Mouse (Mus musculus) midbrain, embryonic 10.5 days (tissue): ENCODE results near the gene Fcho1. TPM values are rescaled to one million over a fixed set of nuclear protein-coding genes. Genes with fewer than 3 reads are reported as not detected.

ENCODE experiments used
- DNase-seq: peaks from one replicate; pipeline ENCODE4 v3.0.0-alpha.2; 2017; ENCODE audit warnings: low spot score
- H3K27ac ChIP-seq: fragments of 300-500 bp; sonication (generic); replicated peaks from 2 replicates; pipeline ENCODE4 v1.5.1; 2016; ENCODE audit warnings: mild to moderate bottlenecking
- H3K27me3 ChIP-seq: fragments of 300-500 bp; sonication (generic); 2 replicates; pipeline ENCODE4 v1.6.1; 2016; ENCODE audit warnings: low read depth, mild to moderate bottlenecking; ENCODE audit not compliant: poor library complexity, severe bottlenecking
- H3K36me3 ChIP-seq: fragments of 300-500 bp; sonication (generic); 2 replicates; pipeline ENCODE4 v1.6.1; 2016; ENCODE audit warnings: mild to moderate bottlenecking, moderate library complexity
- H3K4me1 ChIP-seq: fragments of 300-500 bp; sonication (generic); 2 replicates; pipeline ENCODE4 v1.6.1; 2016
- H3K4me3 ChIP-seq: fragments of 300-500 bp; sonication (generic); 2 replicates; pipeline ENCODE4 v1.5.1; 2016; ENCODE audit warnings: mild to moderate bottlenecking, moderate library complexity
- H3K9me3 ChIP-seq: fragments of 300-500 bp; sonication (generic); replicated peaks from 2 replicates; pipeline ENCODE4 v1.6.1; 2016; ENCODE audit warnings: mild to moderate bottlenecking
- WGBS: fragments of 180-500 bp; shearing (Covaris S2); methylation state at CpG from one replicate; pipeline ENCODE4 v1.1.7; 2016; 5-methylcytosine and 5-hydroxymethylcytosine counted together
- polyA plus RNA-seq: library from polyadenylated mRNA; unstranded; fragments of >200 nt; fragmentation: Nextera tagmentation; extraction: Ambion mirVana; gene quantifications from 2 replicates; pipeline ENCODE4 v1.2.1, GENCODE M21; 2016

Fcho1 gene
- polyA plus RNA-seq, 1 experiment from 2014 or later: 17.7 TPM

DNA sequence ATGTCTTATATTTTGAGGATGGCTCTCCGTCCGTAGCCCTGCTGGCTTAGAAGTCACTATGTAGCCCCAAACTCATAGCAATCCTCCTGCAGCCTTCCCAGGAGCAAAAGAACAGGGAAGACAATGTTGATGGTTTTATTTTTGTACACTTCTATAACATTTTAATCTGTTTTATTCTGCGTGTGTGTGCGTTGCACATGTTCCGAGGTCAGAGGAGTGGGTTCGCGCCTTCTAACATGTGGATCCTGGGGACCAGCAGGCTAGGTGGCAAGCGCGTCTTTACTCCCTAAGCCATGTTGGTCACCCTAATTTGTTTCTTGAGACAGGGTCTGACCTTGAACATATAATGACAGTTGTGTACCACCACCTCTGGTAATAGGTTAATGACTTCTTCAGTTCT lies 48.7 kb downstream of the Fcho1 start:
- H3K9me3 ChIP-seq: 0 out of 2 replicates have a peak, but pooled peaks cover 5% of the 10 kb centered on the region
- peaks cover 35% of the 10 kb centered on the region for H3K4me1 ChIP-seq
- H3K27ac ChIP-seq: 0 out of 2 replicates have a peak overlapping the region, but pooled peaks have one; percentile 79
- H3K4me3 ChIP-seq: peak overlapping the region; percentile 77
- H3K27me3 ChIP-seq: peaks cover 86% of the 10 kb centered on the region
- no peak for DNase-seq
- WGBS: 46% methylated on average over 9 of the region's 9 CpGs
- no peaks in the 10 kb centered on the region for H3K36me3 ChIP-seq

DNA sequence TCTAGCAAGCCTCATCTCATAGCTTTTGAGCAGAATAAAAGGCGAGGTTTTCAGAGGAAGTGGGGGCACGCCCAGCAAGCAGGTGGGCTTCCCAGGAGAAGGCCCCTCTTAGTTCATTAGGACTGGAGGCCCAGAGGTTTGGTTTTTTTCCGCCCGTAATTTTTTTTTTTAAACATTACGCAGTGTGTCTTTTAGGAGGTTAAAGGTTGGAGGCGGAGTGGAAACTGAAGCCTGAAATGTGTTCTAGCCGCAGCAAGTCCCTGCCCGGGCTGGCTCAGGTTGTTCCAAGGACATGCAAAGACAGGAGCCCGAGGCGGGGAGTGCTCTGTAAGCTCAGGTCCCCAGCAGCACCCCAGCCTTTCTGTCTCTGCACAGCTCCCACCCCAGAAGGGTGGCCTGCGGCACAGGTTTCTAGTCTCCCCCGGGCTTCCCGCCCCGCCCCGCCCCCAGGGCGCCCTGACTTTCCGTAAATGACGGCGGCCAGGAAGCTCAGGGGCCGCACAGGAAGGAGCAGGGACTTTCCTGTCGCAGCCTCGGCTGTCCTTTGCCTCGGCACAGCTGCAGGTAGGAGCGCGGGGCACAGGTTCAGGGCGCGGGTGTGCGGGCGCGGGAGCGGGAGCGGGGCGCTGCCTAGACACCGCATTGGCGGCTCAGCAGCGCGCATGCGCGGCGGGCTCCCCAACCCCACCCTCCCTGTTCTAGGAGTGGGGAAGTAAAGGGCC lies 49.3 kb downstream of the Fcho1 start, which contains the start of gene Jak3:
TSS of gene Jak3 (plus strand) at position 277 of the 722 bp plus-strand sequence.
- 0 out of 2 replicates have a peak, but pooled peaks cover 5% of the 10 kb centered on the region for H3K9me3 ChIP-seq

DNA sequence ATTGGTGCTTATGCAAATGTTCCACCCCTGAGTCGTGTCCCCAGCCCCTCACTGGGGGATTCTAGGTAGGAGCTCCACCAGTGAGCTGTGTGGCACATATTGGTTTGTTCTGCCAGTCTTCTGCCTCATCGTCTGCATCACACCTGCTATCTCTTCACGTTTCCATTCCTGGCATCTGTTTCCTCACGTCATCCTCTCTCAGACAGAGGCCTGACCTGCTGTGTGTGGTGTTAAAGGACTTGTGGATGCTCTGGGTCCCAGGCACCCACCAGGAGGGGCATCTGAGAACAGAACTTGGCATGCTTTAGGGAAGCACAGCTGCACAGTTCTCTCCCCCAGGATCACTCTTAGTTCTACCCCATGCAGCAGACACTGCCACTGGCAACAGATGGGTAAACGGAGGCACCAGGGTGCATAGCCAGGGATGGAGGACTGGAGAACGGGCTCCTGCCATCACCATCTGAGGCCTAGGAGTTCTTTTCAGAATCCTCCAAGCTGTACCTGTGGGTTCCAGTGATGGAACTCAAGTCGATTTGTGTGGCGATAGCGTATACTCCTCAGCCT lies 50.0 kb downstream of the Fcho1 start:
- 30% methylated on average over 9 of the region's 9 CpGs for WGBS
- Histone ChIP-seq H3K4me3 (peak overlapping the region; percentile 77), H3K4me1 (peaks cover 43% of the 10 kb centered on the region), H3K27me3 (peaks cover 83% of the 10 kb centered on the region), H3K9me3 (0 out of 2 replicates have a peak, but pooled peaks cover 5% of the 10 kb centered on the region), H3K27ac (no peak overlapping the region), H3K36me3 (no peaks in the 10 kb centered on the region)
- DNase-seq: no peak

More for the DNA sequence above, 49.3 kb downstream of the Fcho1 start, which contains the start of gene Jak3:
- Histone ChIP-seq H3K36me3 (no peaks in the 10 kb centered on the region), H3K4me3 (peak within 1 kb of the TSS; percentile 77), H3K4me1 (peaks cover 41% of the 10 kb centered on the region), H3K27ac (peak within 1 kb of the TSS; percentile 79), H3K27me3 (peaks cover 83% of the 10 kb centered on the region)
- peak; percentile 55 for DNase-seq
- WGBS: 4% methylated on average over 40 of the region's 40 CpGs

- Histone ChIP-seq H3K36me3 (no peaks in the 10 kb centered on the region), H3K27me3 (peaks cover 81% of the 10 kb centered on the region), H3K27ac (no peak overlapping the region), H3K4me3 (no peak overlapping the region), H3K4me1 (peaks cover 40% of the 10 kb centered on the region), H3K9me3 (0 out of 2 replicates have a peak, but pooled peaks cover 5% of the 10 kb centered on the region)
- no peak for DNase-seq
- 78% methylated on average over 2 of the region's 2 CpGs for WGBS
Observed at GRCm38 (mm10) chr8:71674071-71674470, 51.4 kb downstream of the Fcho1 start.

DNA sequence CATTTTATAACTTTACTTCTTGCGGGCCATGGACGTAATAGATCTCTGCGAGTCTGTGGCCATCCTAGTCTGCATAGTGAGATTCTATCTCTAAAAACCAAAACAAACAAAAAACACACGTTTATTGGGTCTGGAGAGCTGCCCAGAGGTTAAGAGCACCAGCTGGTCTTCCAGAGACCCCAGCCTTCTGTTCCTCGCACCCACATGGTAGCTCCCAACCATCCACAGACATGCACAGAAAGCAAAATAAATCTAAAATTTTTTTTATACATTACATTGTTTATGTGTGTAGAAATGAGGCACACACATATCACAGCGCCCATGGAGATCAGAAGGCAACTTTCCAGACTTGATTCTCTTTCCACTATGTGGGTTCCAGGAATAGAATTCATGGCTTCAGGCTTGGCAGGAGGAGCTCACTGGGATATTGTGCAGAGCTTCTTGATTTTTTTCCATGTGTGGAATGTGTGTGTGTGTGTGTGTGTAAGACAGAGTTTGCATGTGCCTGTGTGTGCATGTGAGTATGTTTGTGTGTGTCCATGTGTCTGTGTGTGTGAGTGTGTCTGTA lies 53.3 kb downstream of the Fcho1 start:
- WGBS: 72% methylated on average over 6 of the region's 6 CpGs
- H3K4me1 ChIP-seq: peaks cover 55% of the 10 kb centered on the region
- no peaks in the 10 kb centered on the region for H3K36me3 ChIP-seq
- DNase-seq: no peak
- H3K9me3 ChIP-seq: no peaks in the 10 kb centered on the region
- H3K27me3 ChIP-seq: peaks cover 81% of the 10 kb centered on the region
- peak overlapping the region; percentile 79 for H3K27ac ChIP-seq
- H3K4me3 ChIP-seq: peak overlapping the region; percentile 78

GRCm38 (mm10) chr8:71671549-71671965 lies 54.0 kb downstream of the Fcho1 start, which contains the start of gene Unc13a:
Gene Unc13a, minus strand, starts transcription at chr8:71671757.
- WGBS: under 1% methylated on average over 42 of the region's 42 CpGs
- no peaks in the 10 kb centered on the region for H3K36me3 ChIP-seq
- peak within 1 kb of the TSS; percentile 78 for H3K4me3 ChIP-seq
- H3K27ac ChIP-seq: peak within 1 kb of the TSS; percentile 79
- no peaks in the 10 kb centered on the region for H3K9me3 ChIP-seq
- peaks cover 60% of the 10 kb centered on the region for H3K4me1 ChIP-seq
- DNase-seq: peak; percentile 90
- peaks cover 81% of the 10 kb centered on the region for H3K27me3 ChIP-seq

DNA sequence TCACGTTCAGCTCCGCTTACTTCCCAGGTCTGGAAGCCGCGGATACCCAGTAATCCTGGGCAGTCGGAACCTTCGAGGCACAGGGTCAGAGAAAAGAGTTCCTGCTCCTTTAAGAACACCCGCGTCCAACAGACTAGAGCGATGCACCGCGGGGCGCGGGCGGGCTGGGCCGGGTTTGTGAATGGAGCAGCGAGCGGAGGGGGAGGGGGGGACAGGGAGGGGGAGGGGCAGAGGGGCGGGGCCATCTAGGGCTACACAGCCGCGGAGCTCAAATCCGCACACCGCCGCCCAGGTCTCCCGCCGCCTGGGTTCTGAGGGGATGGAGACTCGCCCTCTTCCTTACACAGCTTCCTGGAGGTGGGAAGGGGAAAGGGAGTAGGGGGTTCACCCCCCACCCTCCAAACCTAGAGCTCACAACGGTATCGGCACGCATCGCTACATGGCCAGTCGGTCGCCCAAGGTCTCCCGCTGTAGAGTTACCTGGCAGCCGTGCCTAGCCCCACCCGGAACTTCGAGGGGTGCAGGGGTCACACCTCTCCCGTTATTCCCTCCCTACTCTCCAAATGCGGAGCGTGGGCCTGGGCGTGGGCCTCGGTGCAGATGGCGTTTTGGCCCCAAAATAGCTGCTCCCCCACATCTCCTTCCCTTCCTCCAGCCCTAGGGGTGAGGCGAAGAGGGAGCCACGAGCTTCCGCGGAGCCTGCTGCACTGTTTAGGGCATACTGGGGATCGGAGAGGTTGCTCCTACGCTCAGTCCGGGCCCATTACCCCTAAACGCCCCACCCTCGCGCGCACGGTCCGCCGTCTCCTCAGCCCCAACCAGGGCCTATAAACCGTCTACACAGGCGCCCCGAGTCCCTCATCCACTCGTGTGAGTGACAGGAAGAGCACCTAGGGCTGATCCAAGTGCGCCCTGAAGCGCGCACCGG lies 54.6 kb downstream of the Fcho1 start:
- H3K9me3 ChIP-seq: no peaks in the 10 kb centered on the region
- H3K27ac ChIP-seq: peak overlapping the region; percentile 79
- DNase-seq: peak; percentile 84
- peak overlapping the region; percentile 78 for H3K4me3 ChIP-seq
- H3K36me3 ChIP-seq: no peaks in the 10 kb centered on the region
- H3K4me1 ChIP-seq: peaks cover 60% of the 10 kb centered on the region
- WGBS: under 1% methylated on average over 60 of the region's 64 CpGs
- H3K27me3 ChIP-seq: peaks cover 81% of the 10 kb centered on the region

DNA sequence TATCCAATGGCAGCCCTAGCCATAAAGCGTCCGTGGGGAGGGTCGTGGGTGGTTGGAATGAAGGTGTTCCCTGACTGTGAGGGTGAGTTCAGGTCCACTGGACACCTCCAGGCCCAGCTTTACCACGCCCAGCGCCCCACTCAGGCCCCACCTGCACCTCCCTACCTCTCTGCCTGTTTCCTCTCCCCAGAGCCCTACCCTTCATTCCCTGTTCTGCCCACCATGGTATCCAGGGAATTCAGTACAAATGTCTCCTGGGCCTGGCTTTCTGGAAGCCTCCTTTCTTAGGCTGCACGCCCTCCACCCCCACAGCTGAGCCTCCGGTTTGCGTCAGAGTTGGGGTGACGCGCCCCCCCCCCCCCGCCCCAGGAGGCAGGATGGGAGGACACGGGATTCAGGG lies 55.3 kb downstream of the Fcho1 start:
- Histone ChIP-seq H3K4me3 (peak overlapping the region; percentile 78), H3K36me3 (no peaks in the 10 kb centered on the region), H3K4me1 (peaks cover 64% of the 10 kb centered on the region), H3K9me3 (no peaks in the 10 kb centered on the region), H3K27ac (peak overlapping the region; percentile 79), H3K27me3 (peaks cover 75% of the 10 kb centered on the region)
- 14% methylated on average over 12 of the region's 12 CpGs for WGBS
- DNase-seq: no peak

DNA sequence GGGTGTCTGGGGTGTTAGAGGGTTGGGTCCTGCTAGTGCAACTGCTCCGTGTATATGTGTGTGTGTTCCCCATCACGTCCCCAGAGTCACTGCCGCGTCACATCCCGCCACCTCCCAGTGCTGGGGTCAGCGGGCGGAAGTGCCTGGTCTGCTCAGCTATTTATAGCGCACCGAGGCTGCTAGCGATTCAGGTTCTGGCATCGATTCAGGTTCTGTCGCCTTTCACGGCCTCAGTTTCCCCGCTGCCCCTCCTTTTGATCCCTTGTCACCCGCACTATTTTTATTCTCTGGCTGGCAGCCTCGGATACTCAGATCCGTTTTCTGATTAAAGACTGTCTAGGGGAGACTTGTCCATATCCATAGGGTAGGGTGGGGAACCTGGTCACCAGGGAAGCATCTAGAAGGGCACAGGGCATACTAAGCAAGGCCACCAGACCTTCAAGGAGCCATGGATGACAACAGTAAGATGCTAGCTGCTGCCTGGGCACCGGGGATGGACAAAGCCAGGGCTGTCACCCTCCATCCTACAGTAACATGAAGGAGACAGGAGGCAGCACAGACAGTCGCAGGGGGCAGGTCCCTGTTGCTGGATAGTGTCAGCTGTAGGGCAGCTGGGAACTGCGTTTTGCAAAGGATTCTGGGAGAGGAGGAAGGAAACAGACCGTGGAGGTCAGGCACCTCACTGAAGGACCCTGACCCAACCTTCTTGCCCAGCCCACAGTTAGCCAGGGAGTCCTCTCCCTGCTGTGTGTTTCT lies 57.1 kb downstream of the Fcho1 start:
- H3K27me3 ChIP-seq: peaks cover 87% of the 10 kb centered on the region
- WGBS: 4% methylated on average over 21 of the region's 21 CpGs
- H3K9me3 ChIP-seq: no peaks in the 10 kb centered on the region
- H3K27ac ChIP-seq: peak overlapping the region; percentile 14
- no peak for DNase-seq
- H3K4me1 ChIP-seq: peaks cover 70% of the 10 kb centered on the region
- H3K36me3 ChIP-seq: no peaks in the 10 kb centered on the region
- H3K4me3 ChIP-seq: peak overlapping the region; percentile 29

DNA sequence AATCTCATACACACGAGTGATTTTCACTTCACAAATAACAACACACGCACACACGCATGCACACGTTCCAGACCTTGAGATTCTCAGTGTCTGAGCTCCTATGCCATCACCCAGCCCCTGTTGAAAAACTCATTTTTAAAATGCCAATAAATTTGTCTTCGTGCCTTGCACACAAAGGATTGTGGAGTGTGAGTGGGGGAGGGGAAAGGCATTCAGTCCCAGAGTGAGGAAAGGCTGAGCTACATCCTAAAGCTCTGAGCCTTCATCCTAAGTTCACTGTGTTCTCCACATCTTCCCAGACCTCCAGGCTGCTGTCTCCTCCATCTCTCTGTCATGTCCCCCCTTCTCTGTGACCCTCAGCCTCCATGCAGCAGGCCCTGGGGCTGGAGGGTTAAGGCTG lies 58.3 kb downstream of the Fcho1 start:
- DNase-seq: no peak
- peaks cover 70% of the 10 kb centered on the region for H3K4me1 ChIP-seq
- peaks cover 87% of the 10 kb centered on the region for H3K27me3 ChIP-seq
- H3K36me3 ChIP-seq: no peaks in the 10 kb centered on the region
- peak overlapping the region; percentile 29; the same call in 1 of the 2 replicates for H3K4me3 ChIP-seq
- H3K9me3 ChIP-seq: no peaks in the 10 kb centered on the region
- WGBS: 54% methylated on average over 5 of the region's 5 CpGs
- H3K27ac ChIP-seq: peak overlapping the region; percentile 17

DNA sequence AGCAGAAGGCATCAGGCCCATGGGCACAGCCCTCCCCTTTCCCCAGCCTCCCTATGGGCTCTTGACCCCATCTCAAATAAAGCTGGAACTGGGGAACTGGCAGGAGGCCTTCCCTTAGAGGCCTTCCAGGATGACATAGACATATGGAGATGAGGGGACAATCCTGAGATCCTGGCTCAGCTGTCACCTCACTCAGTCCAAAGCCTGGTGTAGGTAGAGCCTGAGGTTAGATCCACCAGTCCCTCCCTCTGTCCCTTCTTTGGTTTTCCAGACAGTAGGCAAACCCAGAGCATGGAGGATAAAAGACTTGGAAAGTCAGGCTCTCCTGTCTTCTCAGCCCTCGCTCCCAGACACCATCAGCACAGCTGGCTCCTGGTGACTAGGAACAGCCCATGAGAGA lies 58.7 kb downstream of the Fcho1 start:
- no peak for DNase-seq
- peaks cover 66% of the 10 kb centered on the region for H3K4me1 ChIP-seq
- H3K4me3 ChIP-seq: no peak overlapping the region
- 30% methylated on average over 1 of the region's 1 CpGs for WGBS
- no peaks in the 10 kb centered on the region for H3K36me3 ChIP-seq
- H3K9me3 ChIP-seq: no peaks in the 10 kb centered on the region
- peaks cover 87% of the 10 kb centered on the region for H3K27me3 ChIP-seq
- H3K27ac ChIP-seq: peak overlapping the region; percentile 17; the same call in 1 of the 2 replicates
